Comparison of ENCODE assay signal across 8 mouse cellular contexts in the genomic region with DNA sequence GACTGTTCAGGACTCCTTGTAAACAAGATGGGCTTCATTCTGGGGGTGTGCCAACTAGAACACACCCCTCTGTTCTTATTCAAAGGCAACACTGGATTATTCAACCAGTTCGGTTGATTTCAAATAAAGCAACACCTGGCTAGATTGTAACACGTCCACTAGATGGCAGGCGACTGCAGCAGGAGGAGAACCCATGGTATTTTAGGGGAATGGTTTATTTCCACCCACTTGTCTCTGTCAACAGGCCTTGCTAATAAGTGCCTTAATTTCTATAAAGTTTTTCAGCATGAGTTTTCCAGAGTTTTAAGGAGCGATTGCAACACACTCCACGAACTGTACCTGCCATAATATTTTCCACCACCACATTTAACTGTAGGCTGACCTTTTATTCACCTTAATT.
DNase-seq lines count a peak whose midpoint lies in the region; ATAC-seq and TF ChIP-seq lines count a peak whose summit lies in the region.

No protein-coding gene starts in this region.

- H3K9me3 ChIP-seq in forebrain, embryonic 10.5 days = no peaks in the 10 kb centered on the region
- H3K9me3 ChIP-seq in kidney, postnatal 0 days (replicated peaks; ENCODE audit: low read length) = no peaks in the 10 kb centered on the region
- no peaks in the 10 kb centered on the region for H3K9me3 ChIP-seq in liver, embryonic 14.5 days (ENCODE audit: control insufficient read depth, low read length)

- 19% methylated on average over 5 of the region's 5 CpGs for WGBS in forebrain, embryonic 10.5 days
- 17% methylated on average over 5 of the region's 5 CpGs for WGBS in kidney, postnatal 0 days
- 10% methylated on average over 5 of the region's 5 CpGs for WGBS in liver, embryonic 14.5 days (ENCODE audit: insufficient replicate concordance)

- peak; percentile 14 for DNase-seq in ovary, postnatal 36 days (ENCODE audit: low spot score)
- no peak for DNase-seq in ovary, adult 18-20 months (ENCODE audit: low spot score)
- peak; percentile 17 to 37 for DNase-seq in adrenal gland, postnatal 36 days
- DNase-seq in forebrain, embryonic 10.5 days (ENCODE audit: extremely low spot score, low spot score) = peak; percentile 42
- peak; percentile 89 for DNase-seq in kidney, postnatal 0 days (ENCODE audit: low spot score)
- peak in 1 of 3 experiments; percentile 4 for DNase-seq in liver, embryonic 14.5 days (ENCODE audit: low read depth in 3 of 3, low spot score in 3 of 3)
- DNase-seq in right cerebral cortex, postnatal 14 days = peak; percentile 46

- H3K4me2 ChIP-seq in kidney, postnatal 0 days (ENCODE audit: low read length) = no peak overlapping the region
- no peak overlapping the region for H3K4me2 ChIP-seq in liver, embryonic 14.5 days (ENCODE audit: low read depth)

- peak; percentile 17; the same call in 1 of the 2 replicates for ATAC-seq in kidney, postnatal 0 days (replicated peaks; ENCODE audit: low FRiP score, low read depth)
- no peak for ATAC-seq in liver, embryonic 14.5 days (ENCODE audit: insufficient read depth)
- ATAC-seq in megakaryocyte-erythroid progenitor cell, adult 5-6 weeks (replicated peaks; ENCODE audit: low FRiP score, low TSS enrichment, poor library complexity, severe bottlenecking) = no peak

- peak; percentile 91 for TF ChIP-seq CTCF in kidney, postnatal 0 days (IDR thresholded peaks at IDR 0.05; ENCODE audit: low read depth)
- TF ChIP-seq CTCF in liver, embryonic 14.5 days (IDR thresholded peaks at IDR 0.05; ENCODE audit: low read depth) = peak; percentile 57

- H3K36me3 ChIP-seq in forebrain, embryonic 10.5 days (replicated peaks) = no peaks in the 10 kb centered on the region
- H3K36me3 ChIP-seq in kidney, postnatal 0 days (ENCODE audit: insufficient read depth, low read length) = no peaks in the 10 kb centered on the region
- no peaks in the 10 kb centered on the region for H3K36me3 ChIP-seq in liver, embryonic 14.5 days (replicated peaks; ENCODE audit: control insufficient read depth, insufficient read depth, low read depth)

- TF ChIP-seq EP300 in liver, embryonic 14.5 days (IDR thresholded peaks at IDR 0.05; ENCODE audit: low read depth) = no peak

- H3K9ac ChIP-seq in kidney, postnatal 0 days (ENCODE audit: low read depth, low read length) = no peak overlapping the region
- H3K9ac ChIP-seq in liver, embryonic 14.5 days (replicated peaks) = no peak overlapping the region

- H3K27me3 ChIP-seq in forebrain, embryonic 10.5 days (ENCODE audit: poor library complexity, severe bottlenecking) = no peaks in the 10 kb centered on the region
- no peaks in the 10 kb centered on the region for H3K27me3 ChIP-seq in kidney, postnatal 0 days (ENCODE audit: insufficient read depth, low read length)
- H3K27me3 ChIP-seq in liver, embryonic 14.5 days (ENCODE audit: control insufficient read depth, insufficient read depth, low read length) = no peaks in the 10 kb centered on the region

- no peak overlapping the region for H3K27ac ChIP-seq in forebrain, embryonic 10.5 days
- H3K27ac ChIP-seq in kidney, postnatal 0 days = no peak overlapping the region
- H3K27ac ChIP-seq in liver, embryonic 14.5 days = no peak overlapping the region

- no peak overlapping the region for H3K4me3 ChIP-seq in forebrain, embryonic 10.5 days
- H3K4me3 ChIP-seq in kidney, postnatal 0 days (replicated peaks; ENCODE audit: low read depth, low read length) = no peak overlapping the region
- no peak overlapping the region for H3K4me3 ChIP-seq in liver, embryonic 14.5 days (ENCODE audit: insufficient read depth in 1 of 2, low read depth in 2 of 2, low read length in 2 of 2)

- no peaks in the 10 kb centered on the region for H3K4me1 ChIP-seq in forebrain, embryonic 10.5 days
- no peaks in the 10 kb centered on the region for H3K4me1 ChIP-seq in kidney, postnatal 0 days (replicated peaks; ENCODE audit: insufficient read depth, low read length)
- no peaks in the 10 kb centered on the region for H3K4me1 ChIP-seq in liver, embryonic 14.5 days (replicated peaks; ENCODE audit: control insufficient read depth in 2 of 2, insufficient read depth in 2 of 2, low read length in 1 of 2)
